Mouse (Mus musculus) kidney, embryonic 15.5 days (tissue): Measurements from ENCODE around the gene Nell1. TPM values are rescaled to one million over a fixed set of nuclear protein-coding genes. Genes with fewer than 3 reads are reported as not detected.

Experiments
- ATAC-seq: fragments of 200-750 bp; cut with Nextera tagmentation; replicated peaks from 2 replicates; pipeline ENCODE4 v1.8.0; 2017; ENCODE audit warnings: moderate TSS enrichment; ENCODE audit not compliant: low FRiP score
- H3K27ac ChIP-seq: fragments of 300-500 bp; sonication (generic); 2 replicates; pipeline ENCODE4 v1.5.1; 2015; ENCODE audit warnings: mild to moderate bottlenecking, inconsistent platforms
- H3K27me3 ChIP-seq: fragments of 300-500 bp; sonication (generic); 2 replicates; pipeline ENCODE4 v1.6.1; 2015; ENCODE audit warnings: inconsistent platforms
- H3K36me3 ChIP-seq: fragments of 300-500 bp; sonication (generic); 2 replicates; pipeline ENCODE4 v1.6.1; 2015; ENCODE audit warnings: inconsistent platforms
- H3K4me1 ChIP-seq: fragments of 300-500 bp; sonication (generic); 2 replicates; pipeline ENCODE4 v1.6.1; 2015; ENCODE audit warnings: inconsistent platforms
- H3K4me2 ChIP-seq: fragments of 300-500 bp; sonication (generic); 2 replicates; pipeline ENCODE4 v1.6.1; 2015; ENCODE audit warnings: moderate library complexity, mild to moderate bottlenecking, inconsistent platforms
- H3K4me3 ChIP-seq: fragments of 300-500 bp; sonication (generic); replicated peaks from 2 replicates; pipeline ENCODE4 v1.5.1; 2015; ENCODE audit warnings: mild to moderate bottlenecking, inconsistent platforms
- H3K9ac ChIP-seq: fragments of 300-500 bp; sonication (generic); 2 replicates; pipeline ENCODE4 v1.6.1; 2015; ENCODE audit warnings: mild to moderate bottlenecking, inconsistent platforms
- H3K9me3 ChIP-seq: fragments of 300-500 bp; sonication (generic); replicated peaks from 2 replicates; pipeline ENCODE4 v1.6.1; 2016; ENCODE audit warnings: inconsistent platforms
- WGBS: fragments of 180-500 bp; shearing (Covaris S2); methylation state at CpG from one replicate; pipeline ENCODE4 v1.1.7; 2015; ENCODE audit warnings: mixed read lengths; 5-methylcytosine and 5-hydroxymethylcytosine counted together
- polyA plus RNA-seq: library from polyadenylated mRNA; unstranded; fragments of >200 nt; fragmentation: Nextera tagmentation; extraction: Ambion mirVana; gene quantifications from 2 replicates; pipeline ENCODE4 v1.2.1, GENCODE M21; 2015

Gene Nell1
- polyA plus RNA-seq, 1 experiment from 2014 or later, result 11.5 TPM

- Histone ChIP-seq H3K4me3 (no peak overlapping the region), H3K27me3 (no peaks in the 10 kb centered on the region), H3K36me3 (no peaks in the 10 kb centered on the region), H3K9me3 (no peaks in the 10 kb centered on the region), H3K27ac (no peak overlapping the region), H3K4me1 (no peaks in the 10 kb centered on the region), H3K9ac (no peak overlapping the region), H3K4me2 (no peak overlapping the region)
- 68% methylated on average over 4 of the region's 4 CpGs for WGBS
- ATAC-seq, result no peak
Observed at GRCm38 (mm10) chr7:50486884-50487420, 512.3 kb downstream of the Nell1 start.

GRCm38 (mm10) chr7:50501562-50501961, 526.9 kb downstream of the Nell1 start:
- no peaks in the 10 kb centered on the region for H3K4me1 ChIP-seq
- WGBS, result 78% methylated on average over 4 of the region's 4 CpGs
- H3K27ac ChIP-seq, result no peak overlapping the region
- H3K27me3 ChIP-seq, result no peaks in the 10 kb centered on the region
- H3K9ac ChIP-seq, result no peak overlapping the region
- no peaks in the 10 kb centered on the region for H3K9me3 ChIP-seq
- H3K4me3 ChIP-seq, result no peak overlapping the region
- no peak overlapping the region for H3K4me2 ChIP-seq
- ATAC-seq, result no peak
- H3K36me3 ChIP-seq, result no peaks in the 10 kb centered on the region

GRCm38 (mm10) chr7:50507047-50507446, 532.4 kb downstream of the Nell1 start:
- no peak for ATAC-seq
- H3K4me1 ChIP-seq, result no peaks in the 10 kb centered on the region
- no peak overlapping the region for H3K9ac ChIP-seq
- H3K9me3 ChIP-seq, result no peaks in the 10 kb centered on the region
- H3K27me3 ChIP-seq, result no peaks in the 10 kb centered on the region
- no peaks in the 10 kb centered on the region for H3K36me3 ChIP-seq
- H3K4me2 ChIP-seq, result no peak overlapping the region
- no peak overlapping the region for H3K27ac ChIP-seq
- no peak overlapping the region for H3K4me3 ChIP-seq

GRCm38 (mm10) chr7:50514830-50515229, 540.2 kb downstream of the Nell1 start:
- Histone ChIP-seq H3K4me2 (no peak overlapping the region), H3K4me1 (no peaks in the 10 kb centered on the region), H3K27me3 (no peaks in the 10 kb centered on the region), H3K4me3 (no peak overlapping the region), H3K9me3 (no peaks in the 10 kb centered on the region), H3K27ac (no peak overlapping the region), H3K9ac (no peak overlapping the region), H3K36me3 (no peaks in the 10 kb centered on the region)
- 85% methylated on average over 3 of the region's 3 CpGs for WGBS
- ATAC-seq, result no peak

- 88% methylated on average over 3 of the region's 3 CpGs for WGBS
- no peaks in the 10 kb centered on the region for H3K36me3 ChIP-seq
- ATAC-seq, result no peak
Observed at GRCm38 (mm10) chr7:50516681-50517080, 542.0 kb downstream of the Nell1 start.

GRCm38 (mm10) chr7:50543373-50543772, 568.7 kb downstream of the Nell1 start:
- Histone ChIP-seq H3K4me3 (no peak overlapping the region), H3K27ac (no peak overlapping the region), H3K36me3 (no peaks in the 10 kb centered on the region), H3K4me1 (no peaks in the 10 kb centered on the region), H3K9ac (no peak overlapping the region), H3K4me2 (no peak overlapping the region), H3K27me3 (no peaks in the 10 kb centered on the region), H3K9me3 (no peaks in the 10 kb centered on the region)
- WGBS, result 75% methylated on average over 5 of the region's 5 CpGs
- no peak for ATAC-seq

More at GRCm38 (mm10) chr7:50516681-50517080, 542.0 kb downstream of the Nell1 start:
- no peak overlapping the region for H3K9ac ChIP-seq
- H3K4me3 ChIP-seq, result no peak overlapping the region
- no peaks in the 10 kb centered on the region for H3K9me3 ChIP-seq
- H3K4me1 ChIP-seq, result no peaks in the 10 kb centered on the region
- no peaks in the 10 kb centered on the region for H3K27me3 ChIP-seq
- no peak overlapping the region for H3K4me2 ChIP-seq
- H3K27ac ChIP-seq, result no peak overlapping the region

- no peak overlapping the region for H3K4me3 ChIP-seq
- H3K4me2 ChIP-seq, result no peak overlapping the region
- H3K27ac ChIP-seq, result no peak overlapping the region
- H3K9me3 ChIP-seq, result no peaks in the 10 kb centered on the region
- WGBS, result 83% methylated on average over 3 of the region's 3 CpGs
- no peaks in the 10 kb centered on the region for H3K4me1 ChIP-seq
- H3K27me3 ChIP-seq, result no peaks in the 10 kb centered on the region
- ATAC-seq, result no peak
- no peaks in the 10 kb centered on the region for H3K36me3 ChIP-seq
- no peak overlapping the region for H3K9ac ChIP-seq
Observed at GRCm38 (mm10) chr7:50549572-50549971, 574.9 kb downstream of the Nell1 start.

DNA sequence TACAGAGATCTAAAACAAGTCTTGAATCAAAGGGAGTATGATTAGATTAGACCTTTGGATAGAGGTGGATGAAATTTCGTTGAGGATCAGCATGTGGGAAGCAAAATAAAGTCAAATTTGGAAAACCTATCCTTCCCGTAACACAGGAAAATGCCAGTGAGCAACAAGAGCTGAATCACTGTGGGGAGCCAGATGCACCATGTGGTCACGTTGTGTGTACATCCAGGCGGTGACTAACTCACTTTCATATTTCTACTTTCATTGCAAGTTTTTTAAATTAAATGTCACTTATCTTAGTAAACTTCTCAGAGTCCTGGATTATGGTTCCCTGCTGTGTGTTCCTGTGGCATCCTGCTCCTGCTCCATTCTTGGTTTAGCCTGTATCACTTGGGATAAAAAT, 576.8 kb downstream of the Nell1 start:
- Histone ChIP-seq H3K4me2 (no peak overlapping the region), H3K9ac (no peak overlapping the region), H3K27ac (no peak overlapping the region), H3K36me3 (no peaks in the 10 kb centered on the region), H3K4me3 (no peak overlapping the region), H3K27me3 (no peaks in the 10 kb centered on the region), H3K4me1 (no peaks in the 10 kb centered on the region), H3K9me3 (no peaks in the 10 kb centered on the region)
- no peak for ATAC-seq
- 81% methylated on average over 4 of the region's 4 CpGs for WGBS

- Histone ChIP-seq H3K4me2 (no peak overlapping the region), H3K36me3 (no peaks in the 10 kb centered on the region), H3K9ac (no peak overlapping the region), H3K27me3 (no peaks in the 10 kb centered on the region), H3K27ac (no peak overlapping the region), H3K4me1 (no peaks in the 10 kb centered on the region), H3K4me3 (no peak overlapping the region), H3K9me3 (no peaks in the 10 kb centered on the region)
- ATAC-seq, result no peak
- WGBS, result 84% methylated on average over 3 of the region's 3 CpGs
Observed at GRCm38 (mm10) chr7:50562708-50563107, 588.0 kb downstream of the Nell1 start.

- no peaks in the 10 kb centered on the region for H3K36me3 ChIP-seq
- no peak for ATAC-seq
- no peaks in the 10 kb centered on the region for H3K9me3 ChIP-seq
- H3K4me2 ChIP-seq, result no peak overlapping the region
- H3K27ac ChIP-seq, result no peak overlapping the region
- no peaks in the 10 kb centered on the region for H3K4me1 ChIP-seq
- H3K27me3 ChIP-seq, result no peaks in the 10 kb centered on the region
- no peak overlapping the region for H3K4me3 ChIP-seq
- H3K9ac ChIP-seq, result no peak overlapping the region
- 73% methylated on average over 7 of the region's 7 CpGs for WGBS
Observed at GRCm38 (mm10) chr7:50573841-50574240, 599.2 kb downstream of the Nell1 start.

DNA sequence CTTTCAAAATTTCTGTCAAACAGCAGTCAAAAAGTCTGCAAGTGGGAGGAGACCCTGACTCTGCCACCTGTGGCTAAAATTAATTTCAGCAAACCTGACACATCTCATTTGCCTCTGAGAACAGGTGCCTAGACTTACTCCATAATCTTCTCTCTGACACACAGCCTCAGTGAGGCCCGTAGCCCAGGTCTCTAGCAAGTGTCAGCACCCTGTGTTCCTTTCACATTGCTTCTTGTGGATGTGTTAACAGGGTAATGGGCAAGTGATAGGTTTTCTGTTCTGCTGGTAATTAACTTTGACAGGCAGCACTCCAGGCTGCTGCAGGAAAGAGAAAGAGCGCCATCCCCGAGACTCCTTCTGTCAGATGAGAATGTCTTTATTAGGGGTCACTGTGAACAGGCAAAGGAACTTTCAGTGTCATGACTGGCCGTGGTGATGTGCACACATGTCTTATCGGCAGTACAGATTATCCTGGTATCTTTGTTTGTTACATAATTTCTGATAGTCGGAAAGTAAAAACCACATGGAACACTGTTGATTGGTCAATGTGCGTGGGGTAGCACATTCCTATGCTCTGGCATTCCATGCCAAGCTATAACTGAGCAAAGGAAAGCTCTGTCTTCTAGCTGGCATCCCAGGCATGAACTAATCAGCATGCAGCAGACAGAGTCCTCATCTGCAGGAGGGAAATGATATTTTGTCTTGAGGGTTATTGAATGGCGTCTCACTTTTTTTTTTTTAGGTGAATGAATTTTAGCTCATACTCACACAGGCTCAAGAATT, 614.2 kb downstream of the Nell1 start:
- WGBS, result 67% methylated on average over 8 of the region's 8 CpGs
- H3K9me3 ChIP-seq, result no peaks in the 10 kb centered on the region
- no peak for ATAC-seq

DNA sequence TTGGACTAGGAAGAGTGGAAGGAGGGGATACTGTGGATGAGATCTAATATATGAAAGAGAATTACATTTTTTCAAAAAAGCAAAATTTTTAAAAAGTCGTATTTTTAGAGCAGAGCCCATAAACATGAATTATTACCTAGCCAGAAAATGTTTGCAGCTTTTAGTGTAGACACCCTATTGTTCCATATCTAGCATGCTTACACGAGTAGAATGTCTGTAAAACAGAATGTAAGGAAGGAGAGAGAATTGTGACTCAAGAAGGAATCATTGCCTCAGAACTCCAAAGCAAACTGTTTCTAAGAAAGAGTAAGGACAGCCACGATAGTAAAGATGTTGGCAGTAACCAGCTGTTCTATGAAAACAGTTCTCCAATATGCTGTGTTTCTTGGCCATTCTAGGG, 624.2 kb downstream of the Nell1 start, which contains the start of gene 4933405O20Rik:
Gene 4933405O20Rik (plus strand): TSS at position 301 of the 400 bp plus-strand sequence.
- no peak within 1 kb of the TSS for H3K4me2 ChIP-seq
- no peaks in the 10 kb centered on the region for H3K4me1 ChIP-seq
- no peak for ATAC-seq
- no peaks in the 10 kb centered on the region for H3K36me3 ChIP-seq
- no peaks in the 10 kb centered on the region for H3K9me3 ChIP-seq
- no peak within 1 kb of the TSS for H3K4me3 ChIP-seq
- H3K27ac ChIP-seq, result no peak within 1 kb of the TSS
- H3K27me3 ChIP-seq, result no peaks in the 10 kb centered on the region
- WGBS, result 70% methylated on average over 3 of the region's 3 CpGs
- no peak within 1 kb of the TSS for H3K9ac ChIP-seq

More for the DNA sequence above, 614.2 kb downstream of the Nell1 start:
- H3K27ac ChIP-seq, result no peak overlapping the region
- H3K9ac ChIP-seq, result no peak overlapping the region
- no peaks in the 10 kb centered on the region for H3K27me3 ChIP-seq
- H3K4me1 ChIP-seq, result no peaks in the 10 kb centered on the region
- no peaks in the 10 kb centered on the region for H3K36me3 ChIP-seq
- H3K4me2 ChIP-seq, result no peak overlapping the region
- no peak overlapping the region for H3K4me3 ChIP-seq
